Mouse (Mus musculus) lung, postnatal 0 days (tissue): ENCODE results near the gene Nomo1.

ENCODE experiments used
- CTCF ChIP-seq: IDR thresholded peaks from 2 replicates; pipeline ENCODE4 v1.5.1; 2016; ENCODE audit warnings: antibody characterized with exemption, mild to moderate bottlenecking
- EP300 ChIP-seq: IDR thresholded peaks from 2 replicates; pipeline ENCODE4 v1.6.1; 2016; ENCODE audit warnings: antibody characterized with exemption, mild to moderate bottlenecking, control low read depth

DNA sequence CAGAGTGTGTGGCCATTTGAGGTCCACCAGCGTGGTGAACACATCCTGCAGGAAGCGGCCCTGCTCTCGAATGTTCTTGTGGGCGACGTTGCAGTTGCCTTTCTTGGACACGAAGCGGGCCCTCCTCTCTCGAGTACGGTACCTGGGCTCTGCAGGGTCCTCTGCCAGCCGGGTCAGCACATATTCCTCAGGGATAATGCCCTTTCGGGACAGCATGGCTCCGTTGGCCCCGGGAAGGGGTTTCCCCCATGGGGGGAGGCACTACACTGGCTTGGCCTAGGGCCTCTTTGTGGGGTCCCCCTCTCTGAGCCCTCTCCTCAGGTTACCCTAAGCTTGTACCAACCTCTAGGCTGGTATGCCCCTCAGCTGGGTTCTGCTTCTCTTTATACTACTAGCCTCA lies 66.2 kb downstream of the Nomo1 start:
- TF ChIP-seq CTCF (no peak), EP300 (no peak)
